Mouse (Mus musculus): ENCODE data around the gene Tekt3.

Gene Tekt3

GRCm38 (mm10) chr11:63061446-63061845, at the start of gene Tekt3:
Gene Tekt3 (plus strand): TSS chr11:63061654.
- DNase-seq (ENCODE audit: low spot score), result no peak

GRCm38 (mm10) chr11:63017327-63018082, 43.9 kb upstream of the Tekt3 start:
- DNase-seq (ENCODE audit: low spot score), result no peak

- DNase-seq (ENCODE audit: low spot score), result no peak
Observed at GRCm38 (mm10) chr11:63018083-63018622, 43.3 kb upstream of the Tekt3 start.

GRCm38 (mm10) chr11:63020633-63021032, 40.8 kb upstream of the Tekt3 start:
- DNase-seq (ENCODE audit: low spot score), result no peak

GRCm38 (mm10) chr11:63021141-63021806, 40.2 kb upstream of the Tekt3 start:
- DNase-seq (ENCODE audit: low spot score), result no peak

GRCm38 (mm10) chr11:63023461-63023860, 38.0 kb upstream of the Tekt3 start:
- DNase-seq (ENCODE audit: low spot score), result peak; percentile 34

GRCm38 (mm10) chr11:63024136-63024535, 37.3 kb upstream of the Tekt3 start:
- no peak for DNase-seq (ENCODE audit: low spot score)

- peak; percentile 41 for DNase-seq (ENCODE audit: low spot score)
Observed at GRCm38 (mm10) chr11:63025476-63025875, 36.0 kb upstream of the Tekt3 start.

- peak; percentile 65 for DNase-seq (ENCODE audit: low spot score)
Observed at GRCm38 (mm10) chr11:63026651-63027141, 34.8 kb upstream of the Tekt3 start.

GRCm38 (mm10) chr11:63028131-63028530, 33.3 kb upstream of the Tekt3 start:
- DNase-seq (ENCODE audit: low spot score), result no peak

GRCm38 (mm10) chr11:63029148-63029714, 32.2 kb upstream of the Tekt3 start:
- DNase-seq (ENCODE audit: low spot score), result no peak

- no peak for DNase-seq (ENCODE audit: low spot score)
Observed at GRCm38 (mm10) chr11:63029721-63030120, 31.7 kb upstream of the Tekt3 start.

GRCm38 (mm10) chr11:63035420-63036211, 25.8 kb upstream of the Tekt3 start:
- no peak for DNase-seq (ENCODE audit: low spot score)

GRCm38 (mm10) chr11:63040002-63040661, 21.3 kb upstream of the Tekt3 start:
- DNase-seq (ENCODE audit: low spot score), result no peak

GRCm38 (mm10) chr11:63045771-63046170, 15.7 kb upstream of the Tekt3 start:
- no peak for DNase-seq (ENCODE audit: low spot score)

GRCm38 (mm10) chr11:63046380-63046779, 15.1 kb upstream of the Tekt3 start:
- no peak for DNase-seq (ENCODE audit: low spot score)

- DNase-seq (ENCODE audit: low spot score), result no peak
Observed at GRCm38 (mm10) chr11:63050362-63050932, 11.0 kb upstream of the Tekt3 start.

GRCm38 (mm10) chr11:63051041-63051440, 10.4 kb upstream of the Tekt3 start:
- DNase-seq (ENCODE audit: low spot score), result no peak

- no peak for DNase-seq (ENCODE audit: low spot score)
Observed at GRCm38 (mm10) chr11:63051996-63052395, 9.5 kb upstream of the Tekt3 start.

GRCm38 (mm10) chr11:63055596-63055995, 5.9 kb upstream of the Tekt3 start:
- DNase-seq (ENCODE audit: low spot score), result no peak

- no peak for DNase-seq (ENCODE audit: low spot score)
Observed at GRCm38 (mm10) chr11:63058375-63058952, 3.0 kb upstream of the Tekt3 start.
